Mouse (Mus musculus): ENCODE measurements around the gene Tph2. TPM values are rescaled to one million over a fixed set of nuclear protein-coding genes. Genes with fewer than 3 reads are reported as not detected.

Tph2 gene
- polyA plus RNA-seq, 1 experiment from 2014 or later, result 0.47 TPM

GRCm38 (mm10) chr10:115175591-115175991 lies 9.2 kb downstream of the Tph2 start:
- Histone ChIP-seq H3K9ac (replicated peaks) (no peak overlapping the region), H3K4me2 (replicated peaks) (no peak overlapping the region), H3K27me3 (no peaks in the 10 kb centered on the region), H3K36me3 (no peaks in the 10 kb centered on the region), H3K27ac (replicated peaks) (no peak overlapping the region), H3K4me3 (no peak overlapping the region), H3K9me3 (no peaks in the 10 kb centered on the region), H3K4me1 (peaks cover 8% of the 10 kb centered on the region; the same call in 1 of the 2 replicates)
- 59% methylated on average over 12 of the region's 12 CpGs for WGBS
- no peak for ATAC-seq (ENCODE audit: low FRiP score, low read depth)

- WGBS, result 88% methylated on average over 10 of the region's 10 CpGs
- Histone ChIP-seq H3K36me3 (no peaks in the 10 kb centered on the region), H3K4me3 (no peak overlapping the region), H3K9ac (replicated peaks) (no peak overlapping the region), H3K4me2 (replicated peaks) (no peak overlapping the region), H3K27me3 (no peaks in the 10 kb centered on the region), H3K9me3 (no peaks in the 10 kb centered on the region), H3K27ac (replicated peaks) (no peak overlapping the region), H3K4me1 (peaks cover 12% of the 10 kb centered on the region; the same call in 1 of the 2 replicates)
- ATAC-seq (ENCODE audit: low FRiP score, low read depth), result no peak
Measured at GRCm38 (mm10) chr10:115173336-115173735, 11.5 kb downstream of the Tph2 start.

- Histone ChIP-seq H3K4me3 (no peak overlapping the region), H3K9ac (replicated peaks) (no peak overlapping the region), H3K4me2 (replicated peaks) (no peak overlapping the region), H3K4me1 (peaks cover 12% of the 10 kb centered on the region; the same call in 1 of the 2 replicates), H3K27ac (replicated peaks) (no peak overlapping the region), H3K27me3 (no peaks in the 10 kb centered on the region), H3K9me3 (no peaks in the 10 kb centered on the region), H3K36me3 (no peaks in the 10 kb centered on the region)
- ATAC-seq (ENCODE audit: low FRiP score, low read depth), result no peak
- 76% methylated on average over 8 of the region's 8 CpGs for WGBS
Measured at GRCm38 (mm10) chr10:115171351-115171818, 13.4 kb downstream of the Tph2 start.

GRCm38 (mm10) chr10:115170496-115171350 lies 14.1 kb downstream of the Tph2 start:
- ATAC-seq (ENCODE audit: low FRiP score, low read depth), result no peak
- no peaks in the 10 kb centered on the region for H3K9me3 ChIP-seq

GRCm38 (mm10) chr10:115169410-115169809 lies 15.4 kb downstream of the Tph2 start:
- 37% methylated on average over 9 of the region's 9 CpGs for WGBS
- Histone ChIP-seq H3K4me1 (peaks cover 7% of the 10 kb centered on the region; the same call in 1 of the 2 replicates), H3K4me2 (replicated peaks) (no peak overlapping the region), H3K4me3 (no peak overlapping the region), H3K36me3 (no peaks in the 10 kb centered on the region), H3K27ac (replicated peaks) (no peak overlapping the region), H3K9me3 (no peaks in the 10 kb centered on the region), H3K9ac (replicated peaks) (no peak overlapping the region), H3K27me3 (no peaks in the 10 kb centered on the region)
- ATAC-seq (ENCODE audit: low FRiP score, low read depth), result peak; percentile 47; the same call in 1 of the 2 replicates

More at GRCm38 (mm10) chr10:115170496-115171350, 14.1 kb downstream of the Tph2 start:
- no peak overlapping the region for H3K27ac ChIP-seq (replicated peaks)
- no peak overlapping the region for H3K4me2 ChIP-seq (replicated peaks)
- no peak overlapping the region for H3K4me3 ChIP-seq
- no peak overlapping the region for H3K9ac ChIP-seq (replicated peaks)
- peaks cover 8% of the 10 kb centered on the region; the same call in 1 of the 2 replicates for H3K4me1 ChIP-seq
- no peaks in the 10 kb centered on the region for H3K27me3 ChIP-seq
- no peaks in the 10 kb centered on the region for H3K36me3 ChIP-seq
- 91% methylated on average over 7 of the region's 7 CpGs for WGBS

GRCm38 (mm10) chr10:115160289-115160688 lies 24.5 kb downstream of the Tph2 start:
- WGBS, result 71% methylated on average over 5 of the region's 5 CpGs
- no peak overlapping the region for H3K4me3 ChIP-seq
- H3K9ac ChIP-seq (replicated peaks), result no peak overlapping the region
- no peak overlapping the region for H3K4me2 ChIP-seq (replicated peaks)
- H3K27ac ChIP-seq (replicated peaks), result no peak overlapping the region
- H3K4me1 ChIP-seq, result no peaks in the 10 kb centered on the region
- H3K27me3 ChIP-seq, result no peaks in the 10 kb centered on the region
- H3K36me3 ChIP-seq, result no peaks in the 10 kb centered on the region
- H3K9me3 ChIP-seq, result no peaks in the 10 kb centered on the region
- no peak for ATAC-seq (ENCODE audit: low FRiP score, low read depth)

- Histone ChIP-seq H3K9me3 (no peaks in the 10 kb centered on the region), H3K9ac (replicated peaks) (no peak overlapping the region), H3K4me2 (replicated peaks) (no peak overlapping the region), H3K4me3 (no peak overlapping the region), H3K27me3 (no peaks in the 10 kb centered on the region), H3K27ac (replicated peaks) (no peak overlapping the region), H3K4me1 (no peaks in the 10 kb centered on the region), H3K36me3 (no peaks in the 10 kb centered on the region)
- 70% methylated on average over 5 of the region's 5 CpGs for WGBS
- ATAC-seq (ENCODE audit: low FRiP score, low read depth), result peak; percentile 50; the same call in 1 of the 2 replicates
Measured at GRCm38 (mm10) chr10:115147308-115147707, 37.5 kb downstream of the Tph2 start.

- Histone ChIP-seq H3K27me3 (no peaks in the 10 kb centered on the region), H3K4me3 (no peak overlapping the region), H3K9me3 (no peaks in the 10 kb centered on the region), H3K4me2 (replicated peaks) (no peak overlapping the region), H3K9ac (replicated peaks) (no peak overlapping the region), H3K36me3 (no peaks in the 10 kb centered on the region), H3K4me1 (no peaks in the 10 kb centered on the region), H3K27ac (replicated peaks) (no peak overlapping the region)
- no peak for ATAC-seq (ENCODE audit: low FRiP score, low read depth)
- 88% methylated on average over 8 of the region's 8 CpGs for WGBS
Measured at GRCm38 (mm10) chr10:115146257-115146898, 38.4 kb downstream of the Tph2 start.

- H3K9me3 ChIP-seq, result no peaks in the 10 kb centered on the region
- H3K4me3 ChIP-seq, result no peak overlapping the region
- no peak overlapping the region for H3K4me2 ChIP-seq (replicated peaks)
- H3K27me3 ChIP-seq, result no peaks in the 10 kb centered on the region
- H3K27ac ChIP-seq (replicated peaks), result no peak overlapping the region
- 22% methylated on average over 5 of the region's 5 CpGs for WGBS
- no peaks in the 10 kb centered on the region for H3K36me3 ChIP-seq
- ATAC-seq (ENCODE audit: low FRiP score, low read depth), result 0 out of 2 replicates have a peak, but pooled peaks have one; percentile 17
- no peaks in the 10 kb centered on the region for H3K4me1 ChIP-seq
- no peak overlapping the region for H3K9ac ChIP-seq (replicated peaks)
Measured at GRCm38 (mm10) chr10:115144542-115144941, 40.3 kb downstream of the Tph2 start.

GRCm38 (mm10) chr10:115143641-115144040 lies 41.2 kb downstream of the Tph2 start:
- H3K4me1 ChIP-seq, result no peaks in the 10 kb centered on the region
- ATAC-seq (ENCODE audit: low FRiP score, low read depth), result no peak
- WGBS, result 60% methylated on average over 6 of the region's 6 CpGs
- H3K9ac ChIP-seq (replicated peaks), result no peak overlapping the region
- no peaks in the 10 kb centered on the region for H3K9me3 ChIP-seq
- H3K36me3 ChIP-seq, result no peaks in the 10 kb centered on the region
- H3K4me3 ChIP-seq, result no peak overlapping the region
- H3K27me3 ChIP-seq, result no peaks in the 10 kb centered on the region
- no peak overlapping the region for H3K27ac ChIP-seq (replicated peaks)
- no peak overlapping the region for H3K4me2 ChIP-seq (replicated peaks)

- no peaks in the 10 kb centered on the region for H3K27me3 ChIP-seq
- no peak overlapping the region for H3K9ac ChIP-seq (replicated peaks)
- H3K27ac ChIP-seq (replicated peaks), result no peak overlapping the region
- H3K36me3 ChIP-seq, result no peaks in the 10 kb centered on the region
- no peak for ATAC-seq (ENCODE audit: low FRiP score, low read depth)
- no peak overlapping the region for H3K4me2 ChIP-seq (replicated peaks)
- no peaks in the 10 kb centered on the region for H3K4me1 ChIP-seq
- H3K9me3 ChIP-seq, result no peaks in the 10 kb centered on the region
- no peak overlapping the region for H3K4me3 ChIP-seq
- 86% methylated on average over 7 of the region's 7 CpGs for WGBS
Measured at GRCm38 (mm10) chr10:115137016-115137415, 47.8 kb downstream of the Tph2 start.

- H3K27ac ChIP-seq (replicated peaks), result no peak overlapping the region
- H3K9me3 ChIP-seq, result no peaks in the 10 kb centered on the region
- ATAC-seq (ENCODE audit: low FRiP score, low read depth), result no peak
- H3K4me1 ChIP-seq, result peaks cover 15% of the 10 kb centered on the region
- no peak overlapping the region for H3K4me2 ChIP-seq (replicated peaks)
- no peaks in the 10 kb centered on the region for H3K27me3 ChIP-seq
- no peak overlapping the region for H3K9ac ChIP-seq (replicated peaks)
- no peak overlapping the region for H3K4me3 ChIP-seq
- WGBS, result 83% methylated on average over 1 of the region's 1 CpGs
- no peaks in the 10 kb centered on the region for H3K36me3 ChIP-seq
Measured at GRCm38 (mm10) chr10:115127907-115128306, 56.9 kb downstream of the Tph2 start.

Data from midbrain, embryonic 12.5 days (tissue).